Mouse (Mus musculus) MEL (cell line): ENCODE results near the gene Pan2.

Source experiments
- CTCF ChIP-seq, 3 experiments: IDR thresholded peaks in 2 of 3; conservative IDR thresholded peaks in 1 of 3; 2 replicates each; pipeline ENCODE4 v1.5.1; 2011 to 2012; ENCODE audit warnings: low read length in 3 of 3, low read depth in 2 of 3, mild to moderate bottlenecking in 2 of 3, improper control_type of control experiment in 1 of 3, inconsistent platforms in 1 of 3, mixed read lengths in 1 of 3, moderate library complexity in 1 of 3; ENCODE audit not compliant: control insufficient read depth in 1 of 3, insufficient read depth in 1 of 3, poor library complexity in 1 of 3, severe bottlenecking in 1 of 3
- ELF1 ChIP-seq: IDR thresholded peaks from 2 replicates; pipeline ENCODE4 v1.6.1; 2014; ENCODE audit warnings: low read depth, mild to moderate bottlenecking, inconsistent platforms, low read length, improper control_type of control experiment, moderate library complexity
- GATA1 ChIP-seq: IDR thresholded peaks from 2 replicates; pipeline ENCODE4 v1.6.1; 2011; ENCODE audit warnings: low read depth, low read length, improper control_type of control experiment
- MAFK ChIP-seq: IDR thresholded peaks from 2 replicates; pipeline ENCODE4 v1.6.1; 2011; ENCODE audit warnings: low read depth, mild to moderate bottlenecking, low read length, improper control_type of control experiment, borderline replicate concordance
- POLR2AphosphoS2 ChIP-seq: IDR thresholded peaks from 2 replicates; pipeline ENCODE4 v1.6.1; 2011; ENCODE audit warnings: low read length, improper control_type of control experiment

DNA sequence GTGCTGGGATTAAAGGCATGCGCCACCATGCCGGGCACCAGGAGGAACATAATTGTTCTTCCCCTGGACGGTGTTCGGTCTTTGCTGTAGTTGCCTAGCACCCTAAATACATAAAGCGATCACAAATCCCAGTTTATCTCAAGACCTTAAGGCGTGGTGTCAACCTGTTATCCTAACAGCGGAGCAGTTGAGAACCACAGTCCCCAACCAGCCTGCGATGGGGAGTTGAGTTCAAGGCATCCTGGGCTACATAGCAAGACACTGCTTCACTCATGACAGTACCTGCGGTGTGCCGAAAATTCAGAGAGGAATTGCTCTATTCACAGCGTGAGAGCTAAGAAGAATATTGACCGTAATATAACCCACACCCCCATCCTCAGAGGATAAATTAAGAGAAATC is 18.5 kb downstream of the Pan2 start:
- TF ChIP-seq CTCF (IDR thresholded peaks at IDR 0.05 in 2 of 3, conservative IDR thresholded peaks at IDR 0.05 in 1 of 3; ENCODE audit: control insufficient read depth in 1 of 3, insufficient read depth in 1 of 3, low read depth in 2 of 3, low read length in 3 of 3, poor library complexity in 1 of 3, severe bottlenecking in 1 of 3): no peak
- TF ChIP-seq MAFK: no peak
- no peak for TF ChIP-seq POLR2AphosphoS2
- TF ChIP-seq ELF1: no peak
- TF ChIP-seq GATA1: no peak
